Mouse (Mus musculus) liver, embryonic 13.5 days (tissue): ENCODE measurements around the gene Lmf2. TPM values are rescaled to one million over a fixed set of nuclear protein-coding genes. Genes with fewer than 3 reads are reported as not detected.

Experiments used
- ATAC-seq: fragments of 200-750 bp; cut with Nextera tagmentation; 2 replicates; pipeline ENCODE4 v1.8.0; 2017; ENCODE audit warnings: low read depth, mild to moderate bottlenecking, moderate number of reproducible peaks, moderate library complexity
- DNase-seq: peaks from one replicate; pipeline ENCODE4 v3.0.0; 2022
- H3K27ac ChIP-seq: fragments of 300-500 bp; sonication (generic); 2 replicates; pipeline ENCODE4 v1.5.1; 2015; ENCODE audit warnings: moderate library complexity, mild to moderate bottlenecking, inconsistent platforms
- H3K27me3 ChIP-seq: fragments of 300-500 bp; sonication (generic); 2 replicates; pipeline ENCODE4 v1.6.1; 2015; ENCODE audit warnings: mild to moderate bottlenecking, inconsistent platforms
- H3K36me3 ChIP-seq: fragments of 300-500 bp; sonication (generic); 2 replicates; pipeline ENCODE4 v1.6.1; 2015; ENCODE audit warnings: mild to moderate bottlenecking, inconsistent platforms
- H3K4me1 ChIP-seq: fragments of 300-500 bp; sonication (generic); replicated peaks from 2 replicates; pipeline ENCODE4 v1.6.1; 2015; ENCODE audit warnings: inconsistent platforms
- H3K4me2 ChIP-seq: fragments of 300-500 bp; sonication (generic); 2 replicates; pipeline ENCODE4 v1.6.1; 2015; ENCODE audit warnings: inconsistent platforms, mild to moderate bottlenecking, moderate library complexity
- H3K4me3 ChIP-seq: fragments of 300-500 bp; sonication (generic); replicated peaks from 2 replicates; pipeline ENCODE4 v1.5.1; 2015; ENCODE audit warnings: mild to moderate bottlenecking, inconsistent platforms
- H3K9ac ChIP-seq: fragments of 300-500 bp; sonication (generic); 2 replicates; pipeline ENCODE4 v1.6.1; 2015; ENCODE audit warnings: mild to moderate bottlenecking, inconsistent platforms
- H3K9me3 ChIP-seq: fragments of 300-500 bp; sonication (generic); replicated peaks from 2 replicates; pipeline ENCODE4 v1.6.1; 2016; ENCODE audit warnings: inconsistent platforms
- WGBS: fragments of 180-500 bp; shearing (Covaris S2); methylation state at CpG from one replicate; pipeline ENCODE4 v1.1.7; 2015; ENCODE audit not compliant: insufficient replicate concordance; 5-methylcytosine and 5-hydroxymethylcytosine counted together
- polyA plus RNA-seq: library from polyadenylated mRNA; unstranded; fragments of >200 nt; fragmentation: Nextera tagmentation; extraction: Ambion mirVana; gene quantifications from 2 replicates; pipeline ENCODE4 v1.2.1, GENCODE M21; 2015

The Lmf2 gene
- polyA plus RNA-seq, 1 experiment from 2014 or later: 26.1 TPM

DNA sequence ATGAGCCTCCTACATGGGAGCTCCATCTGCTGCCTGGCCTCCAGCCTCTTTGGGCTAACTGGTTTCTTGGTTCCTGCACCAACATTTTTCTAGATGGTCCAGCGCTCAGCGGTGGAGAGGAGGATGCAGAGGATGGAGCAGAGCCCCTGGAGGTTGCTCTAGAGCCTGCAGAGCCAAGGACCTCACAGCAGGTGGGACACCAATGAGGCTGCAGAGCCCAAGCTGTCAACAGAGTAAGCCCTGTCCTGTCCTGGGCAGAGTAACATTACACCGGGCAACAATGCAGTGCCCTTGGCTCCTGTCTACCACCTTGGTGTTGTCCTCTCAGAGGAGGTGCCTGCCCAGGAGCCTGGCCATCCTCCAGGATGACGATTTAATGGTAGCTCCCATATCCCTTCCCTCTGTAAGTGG, 9.7 kb upstream of the Lmf2 start:
- Histone ChIP-seq H3K9me3 (no peaks in the 10 kb centered on the region), H3K4me3 (no peak overlapping the region), H3K27ac (no peak overlapping the region), H3K9ac (no peak overlapping the region), H3K4me2 (no peak overlapping the region), H3K27me3 (no peaks in the 10 kb centered on the region), H3K36me3 (peaks cover 100% of the 10 kb centered on the region), H3K4me1 (peaks cover 4% of the 10 kb centered on the region; the same call in 1 of the 2 replicates)
- ATAC-seq (no peak), DNase-seq (no peak)
- WGBS: 93% methylated on average over 4 of the region's 4 CpGs

DNA sequence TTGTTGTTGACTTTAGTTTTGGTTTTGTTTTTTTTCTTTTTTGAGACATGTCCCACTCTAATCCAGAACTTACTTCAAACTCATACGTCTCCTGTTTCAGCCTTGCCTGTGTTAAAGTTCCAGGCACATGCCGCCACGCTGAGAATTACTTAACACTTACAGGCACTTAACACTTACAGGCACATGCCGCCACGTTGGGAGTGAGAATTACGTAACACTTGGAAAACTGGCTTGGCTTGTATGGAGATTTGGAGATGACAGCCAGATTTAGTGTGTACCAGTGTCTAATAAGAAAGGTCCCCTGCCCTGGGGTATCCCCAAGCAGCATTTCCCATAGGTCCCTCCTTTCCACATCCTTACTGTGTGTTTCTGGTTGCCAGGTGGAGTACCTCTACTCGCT, 7.6 kb upstream of the Lmf2 start:
- Histone ChIP-seq H3K27ac (no peak overlapping the region), H3K4me2 (no peak overlapping the region), H3K36me3 (peaks cover 96% of the 10 kb centered on the region), H3K9me3 (no peaks in the 10 kb centered on the region), H3K4me3 (no peak overlapping the region), H3K4me1 (peaks cover 24% of the 10 kb centered on the region), H3K9ac (no peak overlapping the region), H3K27me3 (no peaks in the 10 kb centered on the region)
- no peak for DNase-seq
- WGBS: 92% methylated on average over 7 of the region's 7 CpGs
- no peak for ATAC-seq

DNA sequence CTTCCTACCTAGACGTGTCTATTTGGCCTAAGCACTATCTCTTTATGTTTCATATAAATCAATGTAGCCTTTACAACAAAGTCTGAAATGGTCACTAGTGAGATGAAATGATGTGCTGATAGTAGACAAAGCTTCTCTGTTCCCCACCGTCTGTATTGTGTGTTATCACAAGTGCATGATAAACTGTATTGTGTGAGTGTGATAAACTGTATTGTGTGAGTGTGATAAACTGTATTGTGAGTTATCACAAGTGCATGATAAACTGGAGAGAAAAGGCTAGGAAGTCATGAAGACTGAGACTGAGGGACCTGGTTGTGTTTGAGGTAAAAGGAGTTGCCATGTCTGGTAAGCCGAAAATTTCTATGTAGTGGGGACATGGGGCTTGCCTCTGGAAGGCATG, 3.3 kb upstream of the Lmf2 start:
- no peak overlapping the region for H3K27ac ChIP-seq
- no peaks in the 10 kb centered on the region for H3K9me3 ChIP-seq
- DNase-seq (no peak), ATAC-seq (no peak)
- 46% methylated on average over 3 of the region's 3 CpGs for WGBS
- no peaks in the 10 kb centered on the region for H3K27me3 ChIP-seq
- 0 out of 2 replicates have a peak overlapping the region, but pooled peaks have one; percentile 26 for H3K9ac ChIP-seq
- peaks cover 52% of the 10 kb centered on the region for H3K4me1 ChIP-seq
- peaks cover 69% of the 10 kb centered on the region for H3K36me3 ChIP-seq
- no peak overlapping the region for H3K4me3 ChIP-seq
- H3K4me2 ChIP-seq: peak overlapping the region; percentile 72; the same call in 1 of the 2 replicates

DNA sequence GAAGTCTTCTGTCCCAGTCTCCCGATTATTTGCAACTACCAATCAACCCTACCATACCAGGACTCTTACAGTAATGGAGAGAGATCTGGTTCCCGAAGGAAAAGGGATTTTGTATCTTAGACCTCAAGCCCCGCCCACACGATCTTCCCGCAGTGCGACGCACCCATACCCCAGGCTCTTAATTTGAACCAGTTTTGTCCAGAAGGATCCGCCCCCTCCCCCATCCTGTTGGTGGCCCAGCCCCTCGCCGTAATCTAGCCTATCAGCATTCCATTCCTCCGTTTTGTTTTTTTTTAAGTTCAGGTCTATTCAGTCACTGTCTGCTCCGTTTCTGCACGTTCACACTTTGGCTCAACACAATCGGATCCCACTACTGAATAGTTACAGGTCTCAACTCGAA, 913 bp upstream of the Lmf2 start:
- peak; percentile 64 for ATAC-seq
- under 1% methylated on average over 15 of the region's 15 CpGs for WGBS
- H3K36me3 ChIP-seq: peaks cover 69% of the 10 kb centered on the region

DNA sequence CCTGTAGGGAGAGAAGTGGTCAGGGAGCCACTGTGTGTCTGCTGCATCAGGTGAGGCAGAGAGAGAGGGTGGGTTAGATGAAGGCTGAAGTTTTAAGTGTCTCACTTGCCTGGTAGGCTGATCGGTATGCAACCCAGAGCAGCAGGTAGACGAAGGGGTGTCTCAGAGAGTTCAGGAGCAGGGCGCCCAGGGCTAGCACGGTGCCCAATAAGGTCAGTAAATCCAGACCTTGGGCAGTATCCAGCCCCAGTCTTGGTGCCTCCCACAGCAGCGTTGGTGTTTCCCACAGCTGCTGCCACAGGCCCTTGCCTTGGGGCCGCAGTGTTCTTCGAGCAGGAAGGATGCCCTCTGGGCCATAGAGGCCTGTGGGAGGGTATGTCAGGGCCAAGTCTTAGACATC, 1.0 kb downstream of the Lmf2 start:
- peaks cover 63% of the 10 kb centered on the region for H3K36me3 ChIP-seq
- ATAC-seq (no peak), DNase-seq (no peak)
- peak overlapping the region; percentile 84 for H3K27ac ChIP-seq
- peak overlapping the region; percentile 81 for H3K4me2 ChIP-seq
- peak overlapping the region; percentile 71 for H3K4me3 ChIP-seq
- H3K4me1 ChIP-seq: peaks cover 45% of the 10 kb centered on the region
- 79% methylated on average over 7 of the region's 7 CpGs for WGBS
- H3K9ac ChIP-seq: peak overlapping the region; percentile 86
- H3K27me3 ChIP-seq: no peaks in the 10 kb centered on the region
- H3K9me3 ChIP-seq: no peaks in the 10 kb centered on the region

More for the DNA sequence above, 913 bp upstream of the Lmf2 start:
- peaks cover 55% of the 10 kb centered on the region for H3K4me1 ChIP-seq
- peak; percentile 86 for DNase-seq
- H3K4me3 ChIP-seq: peak overlapping the region; percentile 71
- peak overlapping the region; percentile 72 for H3K4me2 ChIP-seq
- H3K9ac ChIP-seq: peak overlapping the region; percentile 79
- no peaks in the 10 kb centered on the region for H3K9me3 ChIP-seq
- H3K27ac ChIP-seq: peak overlapping the region; percentile 91
- no peaks in the 10 kb centered on the region for H3K27me3 ChIP-seq

DNA sequence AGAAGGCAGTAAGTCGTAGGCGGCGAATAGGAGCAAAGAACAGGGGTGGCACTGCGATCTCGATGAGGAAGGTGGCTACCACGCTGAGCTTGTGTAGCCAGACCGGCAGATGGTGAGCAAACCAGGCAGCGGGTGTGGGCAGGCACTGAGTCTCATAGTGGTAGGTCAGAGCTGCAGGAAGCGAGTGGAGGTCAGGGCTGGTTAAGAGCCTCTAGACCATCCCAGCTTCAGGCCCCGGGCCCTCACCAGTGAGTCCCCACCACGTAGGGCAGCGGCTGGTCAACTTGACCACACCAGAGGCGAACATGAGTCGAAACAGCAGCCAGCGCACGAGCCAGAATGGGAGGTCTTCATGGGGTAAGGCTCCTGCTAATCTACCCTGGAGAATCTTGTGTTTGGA, 1.6 kb downstream of the Lmf2 start:
- Histone ChIP-seq H3K27ac (no peak overlapping the region), H3K36me3 (peaks cover 60% of the 10 kb centered on the region), H3K9me3 (no peaks in the 10 kb centered on the region), H3K27me3 (no peaks in the 10 kb centered on the region), H3K9ac (peak overlapping the region; percentile 86), H3K4me3 (peak overlapping the region; percentile 71), H3K4me1 (peaks cover 39% of the 10 kb centered on the region), H3K4me2 (peak overlapping the region; percentile 81)
- WGBS: 93% methylated on average over 16 of the region's 16 CpGs
- no peak for DNase-seq
- ATAC-seq: no peak

DNA sequence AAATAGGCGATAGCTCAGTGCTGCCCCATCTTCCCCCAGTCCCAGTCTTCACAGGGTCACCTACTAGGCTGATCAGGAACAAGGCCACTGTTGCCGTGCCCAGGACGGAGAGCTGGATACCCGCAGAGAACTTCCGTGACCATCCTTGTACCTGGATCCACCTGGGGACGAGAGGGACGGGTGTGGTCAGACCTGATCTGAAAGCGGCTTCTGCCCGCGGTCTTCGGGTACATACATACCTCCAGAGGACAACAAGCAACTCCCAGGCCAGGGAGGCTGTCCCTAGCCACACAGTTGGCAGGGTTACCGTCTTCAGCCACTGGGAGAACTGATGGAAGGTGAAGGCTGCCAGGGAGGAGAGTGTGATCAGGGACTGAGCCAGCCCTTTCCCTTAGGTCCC, 2.7 kb downstream of the Lmf2 start:
- no peaks in the 10 kb centered on the region for H3K9me3 ChIP-seq
- no peak overlapping the region for H3K4me3 ChIP-seq
- no peak overlapping the region for H3K9ac ChIP-seq
- peaks cover 50% of the 10 kb centered on the region for H3K36me3 ChIP-seq
- 94% methylated on average over 12 of the region's 12 CpGs for WGBS
- peaks cover 29% of the 10 kb centered on the region for H3K4me1 ChIP-seq
- ATAC-seq (no peak), DNase-seq (no peak)
- no peaks in the 10 kb centered on the region for H3K27me3 ChIP-seq
- no peak overlapping the region for H3K4me2 ChIP-seq
- H3K27ac ChIP-seq: no peak overlapping the region

DNA sequence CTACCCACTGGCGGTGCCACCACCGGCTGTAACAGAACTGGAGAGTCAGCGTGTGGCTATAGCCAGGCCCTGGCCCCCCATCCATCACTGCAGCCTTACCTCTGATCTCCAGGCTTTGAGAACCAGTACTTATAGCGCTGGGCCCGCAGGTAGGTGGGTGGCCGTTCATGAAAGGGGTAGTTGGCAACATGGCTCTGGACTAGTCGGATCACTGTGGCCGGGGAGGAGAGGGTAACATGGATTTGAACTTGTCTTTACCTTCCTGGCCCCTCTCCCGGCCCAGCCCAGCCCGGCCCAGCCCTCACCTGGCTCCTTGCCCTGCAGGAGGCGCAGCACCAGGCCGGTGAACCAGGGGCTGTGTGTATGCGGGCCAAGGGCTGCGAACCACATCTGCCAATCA, 3.4 kb downstream of the Lmf2 start:
- ATAC-seq: no peak
- WGBS: 92% methylated on average over 14 of the region's 14 CpGs
- Histone ChIP-seq H3K9ac (no peak overlapping the region), H3K27ac (no peak overlapping the region), H3K9me3 (no peaks in the 10 kb centered on the region), H3K4me3 (no peak overlapping the region), H3K4me2 (no peak overlapping the region), H3K4me1 (peaks cover 21% of the 10 kb centered on the region), H3K36me3 (peaks cover 44% of the 10 kb centered on the region), H3K27me3 (no peaks in the 10 kb centered on the region)
- no peak for DNase-seq

DNA sequence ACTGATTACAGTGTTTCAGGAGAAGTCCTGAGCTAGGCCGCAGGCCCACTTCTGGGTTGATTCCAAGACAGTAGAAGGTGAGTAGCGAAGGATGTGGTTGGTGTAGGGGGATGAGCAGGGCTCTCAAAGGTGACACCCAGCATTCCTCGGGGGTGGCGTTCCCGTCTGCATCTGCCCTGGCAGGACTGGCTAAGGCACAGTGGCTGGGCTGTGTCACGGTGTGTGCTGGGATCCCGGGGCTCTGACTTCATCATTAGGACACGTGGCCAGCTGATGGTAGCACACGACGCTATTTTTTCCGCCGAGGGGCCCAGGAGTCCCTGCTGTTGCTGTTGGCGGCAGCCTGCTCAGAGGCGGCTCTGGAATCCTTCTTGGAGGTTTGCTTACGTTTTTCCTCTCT, 4.2 kb downstream of the Lmf2 start:
- ATAC-seq (no peak), DNase-seq (no peak)
- no peaks in the 10 kb centered on the region for H3K9me3 ChIP-seq
- H3K27me3 ChIP-seq: no peaks in the 10 kb centered on the region
- 86% methylated on average over 15 of the region's 15 CpGs for WGBS
- no peak overlapping the region for H3K4me2 ChIP-seq
- H3K4me1 ChIP-seq: peaks cover 16% of the 10 kb centered on the region
- no peak overlapping the region for H3K27ac ChIP-seq
- H3K9ac ChIP-seq: no peak overlapping the region
- no peak overlapping the region for H3K4me3 ChIP-seq
- H3K36me3 ChIP-seq: peaks cover 44% of the 10 kb centered on the region

DNA sequence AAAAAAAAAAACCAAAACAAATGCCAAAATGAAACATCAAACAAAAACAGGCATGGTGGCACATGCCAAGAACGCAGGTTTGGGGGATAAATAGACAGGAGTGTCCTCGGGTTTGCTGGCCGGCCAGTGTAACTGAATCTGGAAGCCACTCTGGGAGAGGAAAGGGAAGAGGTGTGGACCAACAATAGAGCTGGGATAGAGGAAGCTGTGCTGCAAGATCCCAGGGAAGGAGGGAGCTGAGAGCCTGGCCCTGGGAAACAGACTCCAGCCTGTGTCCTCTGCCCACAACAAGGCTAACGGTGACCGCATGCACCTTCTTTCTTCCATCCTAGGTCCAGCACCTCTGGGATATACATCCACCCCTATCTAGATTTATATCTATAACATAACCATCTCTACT, 5.0 kb downstream of the Lmf2 start:
- no peaks in the 10 kb centered on the region for H3K9me3 ChIP-seq
- H3K4me1 ChIP-seq: peaks cover 16% of the 10 kb centered on the region
- no peak overlapping the region for H3K27ac ChIP-seq
- H3K27me3 ChIP-seq: no peaks in the 10 kb centered on the region
- ATAC-seq: no peak
- H3K4me3 ChIP-seq: no peak overlapping the region
- 82% methylated on average over 5 of the region's 5 CpGs for WGBS
- no peak for DNase-seq
- H3K36me3 ChIP-seq: peaks cover 44% of the 10 kb centered on the region
- no peak overlapping the region for H3K4me2 ChIP-seq
- H3K9ac ChIP-seq: no peak overlapping the region

DNA sequence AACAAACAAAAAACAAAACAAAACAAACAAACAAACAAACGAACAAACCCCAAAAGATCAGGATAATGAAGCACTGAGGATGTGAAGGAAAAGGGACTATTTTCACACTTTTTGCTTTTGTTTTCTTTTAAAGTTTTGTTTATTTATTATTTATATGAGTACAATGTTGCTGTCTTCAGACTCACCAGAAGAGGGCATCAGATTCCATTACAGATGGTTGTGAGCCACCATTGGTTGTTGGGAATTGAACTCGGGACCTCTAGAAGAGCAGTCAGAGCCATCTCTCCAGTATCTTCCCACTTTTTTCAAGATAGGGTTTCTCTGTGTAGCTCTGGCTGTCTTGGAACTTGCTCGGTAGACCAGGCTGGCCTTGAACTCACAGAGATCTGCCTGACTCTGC, 12.1 kb downstream of the Lmf2 start:
- Histone ChIP-seq H3K27me3 (no peaks in the 10 kb centered on the region), H3K4me1 (no peaks in the 10 kb centered on the region), H3K27ac (no peak overlapping the region), H3K9ac (no peak overlapping the region), H3K4me3 (no peak overlapping the region), H3K36me3 (no peaks in the 10 kb centered on the region), H3K9me3 (no peaks in the 10 kb centered on the region), H3K4me2 (no peak overlapping the region)
- DNase-seq (no peak), ATAC-seq (no peak)
- 59% methylated on average over 3 of the region's 3 CpGs for WGBS

DNA sequence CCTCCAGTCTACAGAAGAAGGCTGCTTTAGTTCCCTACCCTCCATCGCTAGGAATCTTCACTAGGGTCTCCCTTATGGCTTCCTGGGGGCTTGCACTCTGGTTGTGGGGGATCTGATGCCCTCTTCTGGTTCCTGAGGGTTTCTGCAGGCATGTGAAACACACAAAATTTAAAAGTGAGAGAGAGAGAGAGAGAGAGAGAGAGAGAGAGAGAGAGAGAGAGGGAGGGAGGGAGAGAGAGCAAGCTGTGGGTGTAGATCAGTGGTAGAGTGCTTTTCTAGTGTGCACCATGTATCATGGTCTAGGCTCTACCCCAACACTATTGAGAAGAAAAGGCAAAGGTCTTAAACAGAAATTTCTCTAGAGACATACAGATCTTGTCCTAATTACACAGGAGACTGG, 13.8 kb downstream of the Lmf2 start:
- no peak for ATAC-seq
- WGBS: 35% methylated on average over 1 of the region's 1 CpGs

More for the DNA sequence above, 13.8 kb downstream of the Lmf2 start:
- no peak overlapping the region for H3K9ac ChIP-seq
- no peak overlapping the region for H3K27ac ChIP-seq
- no peak overlapping the region for H3K4me2 ChIP-seq
- no peak for DNase-seq
- H3K4me3 ChIP-seq: no peak overlapping the region
- H3K9me3 ChIP-seq: no peaks in the 10 kb centered on the region
- H3K36me3 ChIP-seq: no peaks in the 10 kb centered on the region
- H3K27me3 ChIP-seq: no peaks in the 10 kb centered on the region
- no peaks in the 10 kb centered on the region for H3K4me1 ChIP-seq
